Mouse (Mus musculus): ENCODE measurements around the gene Pdcd7. TPM values are rescaled to one million over a fixed set of nuclear protein-coding genes. Genes with fewer than 3 reads are reported as not detected.
A peak's percentile ranks its signal among the peaks of the same experiment; 100 is the strongest.

Pdcd7 gene
- 7.3 and 14.5 TPM in 2 replicates for polyA plus RNA-seq (2012; ENCODE audit: insufficient read depth, low replicate concordance)

DNA sequence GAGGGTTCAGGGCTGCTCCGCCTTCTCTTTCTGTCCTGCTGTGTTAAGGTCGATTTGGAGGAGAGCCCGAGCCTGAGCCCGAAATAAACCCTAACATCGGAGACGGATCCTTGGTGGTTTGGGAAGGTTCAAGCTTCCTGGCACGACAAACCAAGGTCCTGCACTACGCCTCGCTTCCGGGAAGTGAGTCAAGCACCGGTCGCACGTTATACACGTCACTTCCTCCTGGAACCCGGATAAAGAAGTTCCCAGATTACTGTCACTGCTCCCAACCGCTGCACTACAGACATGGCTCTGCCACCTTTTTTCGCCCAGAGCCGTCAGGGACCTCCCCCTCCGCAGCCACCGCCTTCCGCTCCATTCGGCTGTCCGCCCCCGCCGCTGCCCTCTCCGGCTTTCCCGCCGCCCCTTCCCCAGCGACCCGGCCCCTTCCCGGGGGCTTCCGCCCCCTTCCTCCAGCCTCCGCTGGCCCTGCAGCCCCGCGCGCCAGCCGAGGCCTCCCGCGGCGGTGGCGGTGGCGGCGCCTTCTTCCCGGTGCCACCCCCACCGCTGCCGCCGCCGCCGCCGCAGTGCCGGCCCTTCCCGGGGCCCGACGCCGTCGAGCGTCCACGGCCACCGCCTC, at the start of gene Pdcd7:
Pdcd7 (plus strand) TSS at position 251 of the 622 bp plus-strand sequence.
- Histone ChIP-seq H3K9me3 (peaks cover 7% of the 10 kb centered on the region; the same call in 1 of the 2 replicates), H3K36me3 (replicated peaks; ENCODE audit: low read length) (peaks cover 5% of the 10 kb centered on the region), H3K27me3 (replicated peaks) (no peaks in the 10 kb centered on the region), H3K4me3 (replicated peaks) (peak within 1 kb of the TSS; percentile 97), H3K4me1 (peaks cover 36% of the 10 kb centered on the region)
- TF ChIP-seq GATA1 (IDR thresholded peaks at IDR 0.05; ENCODE audit: borderline replicate concordance, low read length) (no peak), FLI1 (IDR thresholded peaks at IDR 0.05; ENCODE audit: low read length) (peak; percentile 63; the same call in 1 of the 2 replicates)

DNA sequence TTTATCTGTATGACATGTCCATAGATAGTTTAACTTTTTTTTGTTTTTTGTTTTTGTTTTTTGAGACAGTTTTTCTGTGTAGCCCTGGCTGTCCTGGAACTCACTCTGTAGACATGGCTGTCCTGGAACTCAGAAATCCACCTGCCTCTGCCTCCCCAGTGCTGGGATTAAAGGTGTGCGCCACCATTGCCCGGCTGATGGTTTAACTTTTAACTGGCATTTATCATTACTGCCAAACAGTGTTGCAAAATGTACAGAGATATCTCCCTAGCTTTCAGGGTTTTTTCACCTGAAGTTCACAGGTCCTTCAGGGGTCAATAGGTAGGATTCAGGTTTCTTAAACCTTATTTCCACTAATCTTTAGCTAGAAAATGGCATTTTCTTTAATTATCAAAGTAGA, 48.8 kb upstream of the Pdcd7 start:
- no peaks in the 10 kb centered on the region for H3K9me3 ChIP-seq
- TF ChIP-seq GATA1 (IDR thresholded peaks at IDR 0.05; ENCODE audit: borderline replicate concordance, low read length) (no peak), FLI1 (IDR thresholded peaks at IDR 0.05; ENCODE audit: low read length) (no peak)
- H3K27me3 ChIP-seq (replicated peaks), result no peaks in the 10 kb centered on the region
- H3K4me1 ChIP-seq, result peaks cover 30% of the 10 kb centered on the region
- H3K36me3 ChIP-seq (replicated peaks; ENCODE audit: low read length), result peaks cover 44% of the 10 kb centered on the region
- H3K4me3 ChIP-seq (replicated peaks), result no peak overlapping the region

DNA sequence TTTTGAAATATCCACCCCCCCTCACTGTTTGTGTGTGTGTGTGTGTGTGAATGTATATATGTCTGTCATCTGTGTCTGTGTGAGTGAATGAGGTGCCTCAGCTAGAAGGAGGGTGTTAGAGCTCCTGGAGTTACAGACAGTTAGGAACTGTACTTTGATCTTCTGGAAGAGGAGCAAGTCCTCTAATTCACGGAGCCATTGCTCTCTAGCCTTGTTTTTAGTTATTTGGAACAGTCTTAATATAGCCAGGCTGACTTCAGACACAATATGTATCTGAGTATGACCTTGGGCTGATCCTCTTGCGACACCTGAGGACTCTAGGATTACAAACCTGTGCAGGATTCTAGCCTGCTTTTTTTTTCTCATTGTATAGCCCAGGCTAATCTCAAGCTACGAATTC, 47.1 kb upstream of the Pdcd7 start:
- H3K36me3 ChIP-seq (replicated peaks; ENCODE audit: low read length), result peaks cover 61% of the 10 kb centered on the region
- H3K4me1 ChIP-seq, result peaks cover 35% of the 10 kb centered on the region
- no peaks in the 10 kb centered on the region for H3K9me3 ChIP-seq
- no peaks in the 10 kb centered on the region for H3K27me3 ChIP-seq (replicated peaks)
- H3K4me3 ChIP-seq (replicated peaks), result no peak overlapping the region
- TF ChIP-seq GATA1 (IDR thresholded peaks at IDR 0.05; ENCODE audit: borderline replicate concordance, low read length), result no peak
- no peak for TF ChIP-seq FLI1 (IDR thresholded peaks at IDR 0.05; ENCODE audit: low read length)

DNA sequence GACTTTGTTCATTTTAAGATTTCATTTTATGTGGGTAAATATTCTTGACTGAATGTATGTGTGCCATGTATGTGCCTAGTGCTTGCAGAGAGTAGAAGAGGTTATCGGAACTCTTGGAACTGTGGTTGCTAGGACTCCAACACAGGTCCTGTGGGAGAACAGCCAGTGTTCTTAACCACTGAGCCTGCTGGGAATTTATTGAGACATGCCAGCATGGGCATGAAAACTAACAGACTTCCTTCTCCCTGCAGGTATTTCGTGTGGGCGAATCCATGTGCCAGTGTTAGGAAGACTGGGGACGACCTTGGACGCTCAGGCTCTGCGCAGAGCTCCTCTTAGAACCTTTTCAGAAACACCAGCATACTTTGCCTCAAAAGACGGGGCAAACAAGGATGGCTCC, 46.3 kb upstream of the Pdcd7 start:
- Histone ChIP-seq H3K4me3 (replicated peaks) (no peak overlapping the region), H3K9me3 (no peaks in the 10 kb centered on the region), H3K36me3 (replicated peaks; ENCODE audit: low read length) (peaks cover 69% of the 10 kb centered on the region), H3K4me1 (peaks cover 42% of the 10 kb centered on the region), H3K27me3 (replicated peaks) (no peaks in the 10 kb centered on the region)
- no peak for TF ChIP-seq FLI1 (IDR thresholded peaks at IDR 0.05; ENCODE audit: low read length)
- no peak for TF ChIP-seq GATA1 (IDR thresholded peaks at IDR 0.05; ENCODE audit: borderline replicate concordance, low read length)

DNA sequence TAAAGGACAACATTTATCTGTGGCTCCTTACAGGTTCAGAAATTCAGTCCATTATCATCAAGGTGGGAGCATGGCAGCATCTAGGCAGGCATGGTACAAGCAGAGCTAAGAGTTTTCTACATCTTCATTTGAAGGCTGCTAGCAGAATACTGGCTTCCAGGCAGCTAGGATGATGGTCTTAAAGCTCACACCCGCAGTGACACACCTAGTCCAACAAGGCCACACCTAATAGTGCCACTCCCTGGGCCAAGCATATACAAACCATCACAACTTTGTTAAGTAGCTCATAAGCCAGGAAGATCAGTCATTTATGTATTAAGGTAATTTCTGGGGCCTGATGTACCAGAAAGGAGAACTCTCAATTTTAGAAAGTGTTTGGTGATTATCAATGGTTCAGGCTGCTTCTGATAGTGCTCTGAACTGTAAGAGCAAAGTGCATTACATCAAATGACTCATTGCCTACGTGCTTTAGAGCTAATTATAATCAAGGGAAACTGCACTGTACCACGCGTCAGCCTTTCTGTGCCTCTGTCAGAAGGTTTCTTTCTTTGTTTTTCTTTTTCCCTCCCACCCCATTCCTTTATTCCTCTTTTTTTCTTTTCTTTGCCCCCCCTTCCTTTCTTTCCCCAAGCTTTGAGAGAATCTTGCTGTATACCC, 43.4 kb upstream of the Pdcd7 start:
- peaks cover 83% of the 10 kb centered on the region for H3K36me3 ChIP-seq (replicated peaks; ENCODE audit: low read length)
- H3K9me3 ChIP-seq, result no peaks in the 10 kb centered on the region
- no peaks in the 10 kb centered on the region for H3K27me3 ChIP-seq (replicated peaks)
- no peak overlapping the region for H3K4me3 ChIP-seq (replicated peaks)
- peaks cover 46% of the 10 kb centered on the region for H3K4me1 ChIP-seq
- TF ChIP-seq FLI1 (IDR thresholded peaks at IDR 0.05; ENCODE audit: low read length) (no peak), GATA1 (IDR thresholded peaks at IDR 0.05; ENCODE audit: borderline replicate concordance, low read length) (no peak)

DNA sequence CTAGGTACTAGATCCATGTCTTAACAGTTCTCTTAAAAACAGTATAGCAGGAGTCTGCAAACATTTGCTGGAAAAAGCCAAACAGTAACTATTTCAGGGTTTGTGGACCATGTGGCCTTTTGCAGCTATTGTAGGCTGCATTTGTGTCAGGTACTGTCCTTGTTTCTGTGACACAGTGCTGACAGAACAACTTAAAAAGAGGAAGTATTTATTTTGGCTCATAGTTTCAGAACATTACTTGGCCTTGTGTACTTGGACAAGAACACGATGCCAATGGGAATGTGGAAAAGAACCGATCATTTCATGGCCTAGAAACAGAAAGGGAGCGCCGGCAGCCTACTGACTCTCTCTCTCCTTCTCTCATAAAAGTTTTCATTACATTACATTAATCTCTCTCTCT, 42.3 kb upstream of the Pdcd7 start:
- H3K4me1 ChIP-seq, result peaks cover 40% of the 10 kb centered on the region
- TF ChIP-seq GATA1 (IDR thresholded peaks at IDR 0.05; ENCODE audit: borderline replicate concordance, low read length), result no peak
- TF ChIP-seq FLI1 (IDR thresholded peaks at IDR 0.05; ENCODE audit: low read length), result no peak
- no peaks in the 10 kb centered on the region for H3K27me3 ChIP-seq (replicated peaks)
- H3K4me3 ChIP-seq (replicated peaks), result no peak overlapping the region
- H3K9me3 ChIP-seq, result no peaks in the 10 kb centered on the region
- H3K36me3 ChIP-seq (replicated peaks; ENCODE audit: low read length), result peaks cover 86% of the 10 kb centered on the region

DNA sequence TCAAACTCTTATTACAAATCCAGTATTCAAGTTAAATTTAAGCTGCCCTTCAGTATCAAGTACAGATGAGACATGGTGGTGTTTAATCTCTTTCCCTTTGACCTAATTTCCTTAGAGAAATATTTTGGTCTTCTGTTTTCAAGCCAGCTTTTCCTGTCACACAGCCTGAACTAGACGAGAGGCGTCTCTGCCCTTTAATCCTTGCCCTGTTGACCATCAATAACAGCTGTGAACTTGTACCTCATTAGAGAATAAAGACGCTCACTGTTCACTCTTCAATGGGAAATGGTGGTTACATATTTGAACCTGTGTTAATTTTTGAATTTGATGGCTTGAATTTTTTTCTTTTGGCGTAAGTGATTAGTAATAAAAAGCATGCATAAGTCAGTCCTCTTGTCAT, 41.6 kb upstream of the Pdcd7 start:
- Histone ChIP-seq H3K9me3 (no peaks in the 10 kb centered on the region), H3K36me3 (replicated peaks; ENCODE audit: low read length) (peaks cover 89% of the 10 kb centered on the region), H3K27me3 (replicated peaks) (no peaks in the 10 kb centered on the region), H3K4me3 (replicated peaks) (no peak overlapping the region), H3K4me1 (peaks cover 36% of the 10 kb centered on the region)
- no peak for TF ChIP-seq GATA1 (IDR thresholded peaks at IDR 0.05; ENCODE audit: borderline replicate concordance, low read length)
- no peak for TF ChIP-seq FLI1 (IDR thresholded peaks at IDR 0.05; ENCODE audit: low read length)

DNA sequence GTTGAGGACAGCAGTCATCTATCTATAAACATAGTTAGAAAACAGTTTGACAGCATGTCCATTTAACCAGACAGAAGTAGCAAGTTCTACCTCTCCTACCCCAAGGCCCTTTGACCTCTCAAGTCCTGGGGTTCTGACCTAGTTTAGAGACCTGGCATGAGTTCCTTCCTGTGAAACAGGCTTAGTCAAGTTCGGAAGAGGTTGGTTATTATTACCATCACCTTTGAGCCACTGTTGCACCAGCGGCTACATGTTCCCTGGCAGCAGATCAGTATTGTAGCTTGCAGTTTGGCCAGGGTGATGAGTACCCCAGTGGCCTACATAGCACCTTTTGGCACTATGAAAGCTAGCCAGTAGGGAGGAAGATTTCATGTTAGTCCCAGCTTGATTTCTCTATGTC, 39.2 kb upstream of the Pdcd7 start:
- H3K9me3 ChIP-seq, result no peaks in the 10 kb centered on the region
- H3K36me3 ChIP-seq (replicated peaks; ENCODE audit: low read length), result peaks cover 87% of the 10 kb centered on the region
- peaks cover 36% of the 10 kb centered on the region for H3K4me1 ChIP-seq
- TF ChIP-seq FLI1 (IDR thresholded peaks at IDR 0.05; ENCODE audit: low read length) (no peak), GATA1 (IDR thresholded peaks at IDR 0.05; ENCODE audit: borderline replicate concordance, low read length) (no peak)
- H3K4me3 ChIP-seq (replicated peaks), result no peak overlapping the region
- H3K27me3 ChIP-seq (replicated peaks), result no peaks in the 10 kb centered on the region

DNA sequence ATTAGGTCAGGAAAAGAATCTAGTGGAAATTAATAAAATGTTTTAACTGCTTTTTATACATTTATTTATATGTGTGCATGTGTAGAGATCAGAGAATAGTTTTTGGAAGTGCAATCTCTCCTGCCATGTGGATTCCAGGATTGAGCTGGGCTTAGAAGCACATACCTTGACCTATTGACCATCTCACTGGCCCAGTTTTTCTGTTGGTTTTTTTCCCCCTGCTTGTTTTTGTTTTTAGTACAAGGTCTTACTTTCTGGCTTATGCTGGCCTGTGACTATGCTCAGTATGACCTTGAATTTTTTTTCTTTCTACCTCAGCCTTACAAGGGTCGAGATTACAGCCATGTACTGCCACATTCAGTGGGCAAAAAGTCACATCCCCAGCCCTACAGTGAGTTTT, 37.9 kb upstream of the Pdcd7 start:
- TF ChIP-seq GATA1 (IDR thresholded peaks at IDR 0.05; ENCODE audit: borderline replicate concordance, low read length) (no peak), FLI1 (IDR thresholded peaks at IDR 0.05; ENCODE audit: low read length) (no peak)
- H3K4me3 ChIP-seq (replicated peaks), result no peak overlapping the region
- H3K4me1 ChIP-seq, result peaks cover 27% of the 10 kb centered on the region
- peaks cover 85% of the 10 kb centered on the region for H3K36me3 ChIP-seq (replicated peaks; ENCODE audit: low read length)
- no peaks in the 10 kb centered on the region for H3K27me3 ChIP-seq (replicated peaks)
- H3K9me3 ChIP-seq, result no peaks in the 10 kb centered on the region

DNA sequence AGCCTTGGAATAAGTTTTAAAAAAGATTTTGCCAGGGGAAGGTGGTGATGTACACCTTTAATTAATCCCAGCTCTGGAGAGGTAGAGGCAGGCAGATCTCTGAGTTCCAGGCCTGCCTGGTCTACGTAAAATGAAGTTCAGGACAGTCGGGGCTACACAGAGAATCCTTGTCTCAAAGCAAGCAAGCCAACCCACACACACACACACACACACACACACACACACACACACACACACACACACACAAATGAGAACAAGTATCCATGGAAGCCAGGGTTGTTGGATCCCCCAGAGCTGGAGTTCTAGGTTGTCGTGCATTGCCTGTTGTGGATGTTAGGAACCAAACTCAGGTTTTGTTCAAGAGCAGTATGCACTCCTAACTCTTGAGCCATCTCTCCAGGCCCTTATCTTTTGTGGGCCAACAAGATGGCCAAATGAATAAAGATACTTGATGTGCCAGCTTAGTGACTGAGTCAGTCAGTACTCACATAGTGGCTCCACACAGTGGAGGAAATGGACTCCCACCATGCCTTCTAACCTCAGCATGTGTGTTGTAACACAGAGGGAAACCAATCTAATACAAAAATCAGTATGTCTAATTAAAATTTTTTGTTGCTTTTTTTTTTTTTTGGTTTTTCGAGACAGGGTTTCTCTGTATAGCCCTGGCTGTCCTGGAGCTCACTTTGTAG, 33.1 kb upstream of the Pdcd7 start:
- TF ChIP-seq GATA1 (IDR thresholded peaks at IDR 0.05; ENCODE audit: borderline replicate concordance, low read length) (no peak), FLI1 (IDR thresholded peaks at IDR 0.05; ENCODE audit: low read length) (no peak)
- no peak overlapping the region for H3K4me3 ChIP-seq (replicated peaks)
- H3K4me1 ChIP-seq, result no peaks in the 10 kb centered on the region
- H3K27me3 ChIP-seq (replicated peaks), result no peaks in the 10 kb centered on the region
- peaks cover 87% of the 10 kb centered on the region for H3K36me3 ChIP-seq (replicated peaks; ENCODE audit: low read length)
- H3K9me3 ChIP-seq, result no peaks in the 10 kb centered on the region
